Mouse (Mus musculus): ENCODE measurements around the gene Nagpa. TPM values are rescaled to one million over a fixed set of nuclear protein-coding genes. Genes with fewer than 3 reads are reported as not detected.

Gene Nagpa
- total RNA-seq, 2 experiments from 2014 or later, result 12.2 to 15.9 TPM

- H3K4me3 ChIP-seq, result no peak overlapping the region
- DNase-seq (ENCODE audit: low spot score in 2 of 2), result no peak
- no peak overlapping the region for H3K27ac ChIP-seq
- TF ChIP-seq CTCF (conservative IDR thresholded peaks at IDR 0.05), result no peak
Measured at GRCm38 (mm10) chr16:5184956-5185355, 18.9 kb downstream of the Nagpa start.

DNA sequence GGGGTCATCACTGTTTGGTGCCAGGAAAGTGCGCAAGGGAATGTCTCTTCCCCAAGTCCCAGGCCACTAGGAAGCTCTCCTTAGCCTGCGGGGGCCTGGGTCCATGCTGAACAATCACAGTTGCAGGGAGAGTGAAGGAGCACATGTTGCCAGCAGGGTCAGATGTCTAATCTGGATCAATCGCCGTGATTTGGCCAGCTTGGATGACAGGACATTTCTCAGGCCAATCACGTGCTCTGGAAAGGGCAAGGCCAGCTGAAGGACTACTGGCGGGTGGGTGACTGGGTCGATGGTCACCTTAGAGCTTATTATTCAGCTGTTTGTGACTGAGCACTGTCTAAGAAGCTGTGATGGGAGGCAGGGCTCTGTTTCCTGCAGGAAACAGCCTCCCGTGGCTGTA, 19.7 kb downstream of the Nagpa start:
- no peak for DNase-seq (ENCODE audit: low spot score in 2 of 2)
- H3K27ac ChIP-seq, result no peak overlapping the region
- TF ChIP-seq CTCF (conservative IDR thresholded peaks at IDR 0.05), result no peak
- H3K4me3 ChIP-seq, result no peak overlapping the region

DNA sequence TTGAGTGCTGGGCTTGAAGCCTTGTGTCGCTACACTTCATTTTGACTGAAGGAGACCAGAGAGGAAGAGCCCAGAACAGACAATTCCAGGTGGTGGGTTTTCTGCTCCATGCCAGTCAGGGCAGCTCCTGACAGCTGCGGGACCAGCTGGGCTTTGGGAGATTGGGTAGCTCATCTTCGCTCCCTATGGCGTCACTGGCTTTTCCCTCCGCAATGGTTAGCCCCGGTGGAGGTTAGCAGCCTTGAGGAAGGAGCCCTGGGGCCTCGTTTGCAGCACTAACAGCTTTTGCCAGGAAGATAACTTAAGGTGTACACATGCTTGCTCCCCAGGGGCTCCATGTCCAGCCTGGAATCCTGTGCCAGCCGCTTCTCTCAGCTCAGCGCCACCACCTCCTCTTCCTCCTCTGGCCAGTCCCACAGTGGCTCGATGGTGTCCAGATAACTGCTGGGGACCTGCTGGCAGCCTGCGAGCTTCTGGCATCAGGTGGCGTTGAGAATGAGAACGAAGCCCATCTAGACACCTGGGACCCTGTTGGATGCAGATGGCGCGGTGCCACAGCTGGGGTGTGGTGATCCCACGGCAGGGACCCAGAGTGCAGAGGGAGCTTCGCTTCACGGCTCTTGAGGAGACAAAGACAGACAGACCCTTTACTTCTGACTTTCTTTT, 20.4 kb downstream of the Nagpa start:
- no peak overlapping the region for H3K27ac ChIP-seq
- no peak overlapping the region for H3K4me3 ChIP-seq
- DNase-seq (ENCODE audit: low spot score in 2 of 2), result no peak
- TF ChIP-seq CTCF (conservative IDR thresholded peaks at IDR 0.05), result no peak

GRCm38 (mm10) chr16:5172636-5173035, 31.2 kb downstream of the Nagpa start:
- H3K27ac ChIP-seq, result no peak overlapping the region
- no peak for DNase-seq (ENCODE audit: low spot score in 2 of 2)
- no peak for TF ChIP-seq CTCF (conservative IDR thresholded peaks at IDR 0.05)

DNA sequence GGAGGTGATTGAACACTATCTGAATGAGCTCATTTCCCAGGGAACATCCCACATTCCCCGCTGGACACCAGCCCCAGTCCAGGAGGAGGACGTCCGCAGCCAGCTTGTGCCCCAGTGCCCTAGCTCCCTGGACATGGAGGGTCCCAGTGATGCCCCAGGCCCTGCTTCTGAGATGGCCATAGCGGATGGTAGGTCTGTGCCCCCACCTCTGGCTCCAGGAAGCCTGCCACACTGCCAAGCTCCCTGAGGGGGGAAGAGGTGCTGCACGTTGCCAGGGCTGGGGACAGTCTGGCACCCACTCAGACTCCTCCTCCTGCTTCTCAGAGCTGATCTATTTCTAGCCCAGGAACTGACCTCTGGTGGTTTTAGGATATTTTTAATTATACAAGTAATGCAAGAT, 35.0 kb downstream of the Nagpa start:
- Histone ChIP-seq H3K27ac (no peak overlapping the region), H3K4me3 (no peak overlapping the region)
- no peak for TF ChIP-seq CTCF (conservative IDR thresholded peaks at IDR 0.05)
- no peak for DNase-seq (ENCODE audit: low spot score in 2 of 2)

More at GRCm38 (mm10) chr16:5172636-5173035, 31.2 kb downstream of the Nagpa start:
- no peak overlapping the region for H3K4me3 ChIP-seq

DNA sequence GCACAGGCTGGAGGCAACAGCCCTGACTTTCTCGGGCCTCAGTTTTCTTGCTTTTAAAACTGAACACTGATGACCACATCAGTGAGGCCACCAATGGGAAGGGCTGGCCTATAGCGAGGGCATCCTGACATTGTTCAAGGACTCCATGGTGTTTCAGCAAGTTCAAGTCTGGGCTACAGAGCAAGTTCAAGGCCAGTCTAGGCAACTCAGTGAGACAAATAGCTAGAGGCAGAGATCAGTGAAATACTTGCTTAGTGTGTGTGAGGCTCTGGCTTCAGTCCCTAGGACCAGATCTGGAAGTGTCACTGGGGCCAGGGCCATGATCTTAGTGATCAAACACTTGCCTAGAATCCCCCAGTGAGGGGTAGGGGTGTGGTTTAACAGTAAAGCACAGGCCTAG, 35.8 kb downstream of the Nagpa start:
- TF ChIP-seq CTCF (conservative IDR thresholded peaks at IDR 0.05), result no peak
- Histone ChIP-seq H3K4me3 (no peak overlapping the region), H3K27ac (no peak overlapping the region)
- no peak for DNase-seq (ENCODE audit: low spot score in 2 of 2)

- no peak overlapping the region for H3K4me3 ChIP-seq
- DNase-seq (ENCODE audit: low spot score in 2 of 2), result no peak
- no peak overlapping the region for H3K27ac ChIP-seq
- no peak for TF ChIP-seq CTCF (conservative IDR thresholded peaks at IDR 0.05)
Measured at GRCm38 (mm10) chr16:5164327-5164726, 39.5 kb downstream of the Nagpa start.

- TF ChIP-seq CTCF (conservative IDR thresholded peaks at IDR 0.05), result no peak
- peak in 1 of 2 experiments; percentile 30 for DNase-seq (ENCODE audit: low spot score in 2 of 2)
- Histone ChIP-seq H3K27ac (no peak overlapping the region), H3K4me3 (no peak overlapping the region)
Measured at GRCm38 (mm10) chr16:5159248-5159647, 44.6 kb downstream of the Nagpa start.

GRCm38 (mm10) chr16:5157113-5157512, 46.7 kb downstream of the Nagpa start:
- Histone ChIP-seq H3K4me3 (no peak overlapping the region), H3K27ac (no peak overlapping the region)
- no peak for DNase-seq (ENCODE audit: low spot score in 2 of 2)
- no peak for TF ChIP-seq CTCF (conservative IDR thresholded peaks at IDR 0.05)

GRCm38 (mm10) chr16:5156495-5156894, 47.3 kb downstream of the Nagpa start:
- Histone ChIP-seq H3K27ac (no peak overlapping the region), H3K4me3 (no peak overlapping the region)
- no peak for TF ChIP-seq CTCF (conservative IDR thresholded peaks at IDR 0.05)
- no peak for DNase-seq (ENCODE audit: low spot score in 2 of 2)

- no peak for DNase-seq (ENCODE audit: low spot score in 2 of 2)
- TF ChIP-seq CTCF (conservative IDR thresholded peaks at IDR 0.05), result no peak
- Histone ChIP-seq H3K27ac (no peak overlapping the region), H3K4me3 (no peak overlapping the region)
Measured at GRCm38 (mm10) chr16:5155014-5155413, 48.8 kb downstream of the Nagpa start.

DNA sequence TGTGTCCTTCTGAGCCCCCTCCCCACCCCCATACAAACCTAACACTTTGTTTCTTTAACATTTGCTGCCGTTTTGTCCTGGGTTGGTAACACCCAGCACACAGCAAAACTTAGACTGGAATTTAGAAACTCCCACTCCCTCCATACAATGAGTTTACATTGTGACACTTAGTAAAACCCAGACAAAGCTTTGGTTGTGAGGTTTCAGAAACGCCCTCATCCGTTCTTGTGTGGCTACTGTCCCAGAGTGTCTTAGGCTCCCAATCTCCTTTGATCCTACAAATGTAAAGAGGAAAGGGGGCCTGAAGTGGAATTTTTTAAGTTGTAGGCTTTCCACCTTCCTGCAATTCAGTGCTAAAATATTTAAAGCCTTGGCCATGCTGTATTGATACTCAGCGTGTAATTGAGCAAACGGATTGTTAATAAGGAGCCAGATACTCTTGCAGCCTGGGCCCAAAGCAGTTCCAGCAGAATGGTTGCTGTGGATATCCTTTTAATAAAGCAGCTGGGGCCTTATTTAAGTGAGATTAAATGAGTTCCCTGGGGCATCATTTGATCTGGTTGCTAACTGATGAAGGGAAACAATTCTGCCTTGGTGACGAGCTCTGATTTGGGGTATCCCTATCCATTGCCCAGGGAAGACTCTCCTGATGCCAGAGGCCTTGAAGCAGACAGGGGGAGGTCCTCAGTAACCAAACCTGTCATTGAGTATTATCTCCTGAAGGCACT, 50.3 kb downstream of the Nagpa start:
- Histone ChIP-seq H3K27ac (peak overlapping the region; percentile 62; the same call in 1 of the 2 replicates), H3K4me3 (no peak overlapping the region)
- no peak for TF ChIP-seq CTCF (conservative IDR thresholded peaks at IDR 0.05)
- no peak for DNase-seq (ENCODE audit: low spot score in 2 of 2)

GRCm38 (mm10) chr16:5150544-5150943, 53.3 kb downstream of the Nagpa start:
- Histone ChIP-seq H3K4me3 (no peak overlapping the region), H3K27ac (peak overlapping the region; percentile 78)
- TF ChIP-seq CTCF (conservative IDR thresholded peaks at IDR 0.05), result no peak
- DNase-seq (ENCODE audit: low spot score in 2 of 2), result peak in 1 of 2 experiments; percentile 26

DNA sequence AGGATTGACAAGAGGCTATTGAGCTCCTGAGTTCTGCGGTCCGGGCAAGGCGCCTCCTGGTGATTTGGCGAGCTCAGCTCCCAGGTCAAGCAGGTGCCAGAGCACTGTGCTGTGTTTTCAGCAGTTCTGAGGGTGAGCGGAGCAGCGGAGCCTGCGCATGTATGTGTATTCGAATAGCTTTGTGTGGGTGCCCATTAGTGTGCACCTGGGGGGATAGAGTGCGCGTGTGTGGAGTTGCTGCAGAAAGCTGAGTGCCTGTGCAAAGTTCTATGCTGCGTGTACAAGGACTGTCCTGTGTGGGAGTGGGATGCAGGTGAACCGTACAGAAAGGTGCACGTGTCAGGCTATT, 56.8 kb downstream of the Nagpa start, which contains the start of gene Sec14l5:
TSS of gene Sec14l5 (plus strand) at position 73 of the 349 bp plus-strand sequence.
- DNase-seq (ENCODE audit: low spot score in 2 of 2), result no peak
- Histone ChIP-seq H3K4me3 (peak within 1 kb of the TSS; percentile 58), H3K27ac (peak within 1 kb of the TSS; percentile 67; the same call in 1 of the 2 replicates)
- TF ChIP-seq CTCF (conservative IDR thresholded peaks at IDR 0.05), result no peak; the same call in 1 of the 2 replicates

Measured in layer of hippocampus, adult 2 months (tissue).